Mouse (Mus musculus) heart, embryonic 14.5 days (tissue): ENCODE data around the gene Mdm1. TPM values are rescaled to one million over a fixed set of nuclear protein-coding genes. Genes with fewer than 3 reads are reported as not detected.
A peak's percentile ranks its signal among the peaks of the same experiment; 100 is the strongest.

Source experiments
- ATAC-seq: fragments of 200-750 bp; cut with Nextera tagmentation; 2 replicates; pipeline ENCODE4 v1.8.0; 2017; ENCODE audit warnings: low read depth, moderate TSS enrichment; ENCODE audit not compliant: insufficient number of reproducible peaks, insufficient read depth, low FRiP score
- H3K27ac ChIP-seq, 2 experiments: fragments of 200-500 bp in 1 of 2; fragments of 300-500 bp in 1 of 2; sonication (generic) in 1 of 2; replicated peaks in 1 of 2; 2 replicates each; pipeline ENCODE4 v1.5.1; 2012 to 2014; ENCODE audit warnings: low read depth in 2 of 2, low read length in 2 of 2, control low read depth in 1 of 2, mild to moderate bottlenecking in 1 of 2, mixed read lengths in 1 of 2; ENCODE audit not compliant: control insufficient read depth in 1 of 2, insufficient read depth in 1 of 2
- H3K27me3 ChIP-seq: fragments of 300-500 bp; sonication (generic); 2 replicates; pipeline ENCODE4 v1.6.1; 2014; ENCODE audit warnings: mild to moderate bottlenecking, low read length, control low read depth; ENCODE audit not compliant: control insufficient read depth, insufficient read depth
- H3K36me3 ChIP-seq: fragments of 300-500 bp; sonication (generic); 2 replicates; pipeline ENCODE4 v1.6.1; 2014; ENCODE audit warnings: mild to moderate bottlenecking, control low read depth, low read length, mixed read lengths; ENCODE audit not compliant: control insufficient read depth, insufficient read depth
- H3K4me1 ChIP-seq, 2 experiments: fragments of 200-500 bp in 1 of 2; fragments of 300-500 bp in 1 of 2; sonication (generic) in 1 of 2; 2 replicates each; pipeline ENCODE4 v1.6.1; 2012 to 2014; ENCODE audit warnings: low read length in 2 of 2, control low read depth in 1 of 2, mixed read lengths in 1 of 2; ENCODE audit not compliant: control insufficient read depth in 2 of 2, insufficient read depth in 2 of 2
- H3K4me2 ChIP-seq: fragments of 300-500 bp; sonication (generic); 2 replicates; pipeline ENCODE4 v1.6.1; 2014; ENCODE audit warnings: mild to moderate bottlenecking, low read length
- H3K4me3 ChIP-seq, 2 experiments: fragments of 200-500 bp in 1 of 2; fragments of 300-500 bp in 1 of 2; sonication (generic) in 1 of 2; 2 replicates each; pipeline ENCODE4 v1.5.1; 2012 to 2014; ENCODE audit warnings: low read length in 2 of 2, mild to moderate bottlenecking in 2 of 2, control low read depth in 1 of 2, low read depth in 1 of 2, moderate library complexity in 1 of 2; ENCODE audit not compliant: control insufficient read depth in 1 of 2, insufficient read depth in 1 of 2
- H3K9ac ChIP-seq: fragments of 300-500 bp; sonication (generic); 2 replicates; pipeline ENCODE4 v1.6.1; 2014; ENCODE audit warnings: mild to moderate bottlenecking, low read length
- H3K9me3 ChIP-seq: fragments of 300-500 bp; sonication (generic); 2 replicates; pipeline ENCODE4 v1.6.1; 2016; ENCODE audit warnings: low read length, control low read depth; ENCODE audit not compliant: control insufficient read depth
- WGBS: fragments of 180-500 bp; shearing (Covaris S2); extraction: QIAGEN DNeasy Blood & Tissue Kit; methylation state at CpG from one replicate; pipeline ENCODE4 v1.1.7; 2014; 5-methylcytosine and 5-hydroxymethylcytosine counted together
- polyA plus RNA-seq: library from polyadenylated mRNA; unstranded; fragments of >200 nt; fragmentation: Nextera tagmentation; extraction: Ambion mirVana; gene quantifications from 2 replicates; pipeline ENCODE4 v1.2.1, GENCODE M21; 2014

Gene Mdm1
- polyA plus RNA-seq, 1 experiment from 2014 or later = 12.0 TPM

DNA sequence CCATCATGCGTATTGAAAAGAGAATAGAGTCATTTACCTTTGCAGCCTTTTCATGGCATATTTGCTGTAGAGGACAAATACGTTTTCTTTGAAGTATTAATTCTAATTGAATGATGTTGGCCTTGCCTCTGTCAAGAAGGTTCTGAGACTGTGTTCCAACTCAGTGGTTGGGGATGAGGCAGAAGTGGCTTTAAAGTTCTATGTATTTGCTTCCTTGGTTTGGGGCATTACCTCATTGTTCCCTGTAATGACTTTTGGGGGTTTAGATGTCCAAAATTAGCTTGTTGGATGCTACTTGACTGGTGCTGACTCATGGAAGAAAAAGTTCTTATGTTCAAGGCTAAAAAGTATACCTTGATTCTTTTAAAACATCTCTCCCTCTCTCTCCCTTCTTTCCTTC, 40.6 kb upstream of the Mdm1 start:
- peaks cover 0 to 4% of the 10 kb centered on the region in 2 experiments; a peak in 1 of 4 replicates for H3K4me1 ChIP-seq
- WGBS = 71% methylated on average over 2 of the region's 2 CpGs
- no peak overlapping the region for H3K4me2 ChIP-seq
- no peaks in the 10 kb centered on the region for H3K36me3 ChIP-seq
- no peak for ATAC-seq
- H3K27ac ChIP-seq = no peak overlapping the region
- H3K9me3 ChIP-seq = no peaks in the 10 kb centered on the region
- H3K9ac ChIP-seq = no peak overlapping the region
- H3K27me3 ChIP-seq = no peaks in the 10 kb centered on the region
- H3K4me3 ChIP-seq = no peak overlapping the region

DNA sequence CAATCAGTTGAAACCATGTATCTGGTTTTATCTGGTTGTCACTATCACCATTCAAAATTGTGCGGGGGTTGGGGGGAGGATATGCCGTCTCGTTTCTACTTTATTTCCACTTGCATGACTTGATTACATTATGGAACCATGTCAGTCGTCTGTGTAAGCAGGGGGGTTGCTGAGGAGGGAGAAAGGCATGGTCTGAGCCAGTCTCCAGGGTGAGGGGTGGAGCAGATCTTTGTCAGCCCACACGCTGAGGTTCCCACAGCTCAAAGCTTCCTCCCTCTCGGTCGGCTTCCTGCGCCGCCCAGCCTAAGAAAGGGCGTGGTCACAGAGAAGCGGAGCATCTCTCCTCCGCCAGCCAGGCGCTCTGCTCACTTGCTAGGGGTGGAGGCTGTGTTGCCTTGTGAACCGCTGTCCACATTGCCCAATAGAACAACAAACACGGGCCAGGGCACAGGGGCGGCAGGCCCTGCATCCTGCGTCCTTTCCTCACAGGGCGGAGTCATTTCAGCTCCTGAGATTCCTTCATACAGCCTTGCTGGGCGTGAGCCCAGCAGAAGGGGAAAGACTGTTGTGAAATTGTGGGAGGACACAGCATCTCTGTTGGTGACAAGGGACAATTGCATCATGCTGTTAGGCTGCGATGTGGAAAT, 38.5 kb upstream of the Mdm1 start:
- H3K27ac ChIP-seq = no peak overlapping the region
- no peaks in the 10 kb centered on the region for H3K9me3 ChIP-seq
- peak overlapping the region; percentile 72 for H3K4me2 ChIP-seq
- H3K27me3 ChIP-seq = 0 out of 2 replicates have a peak, but pooled peaks cover 4% of the 10 kb centered on the region
- H3K4me3 ChIP-seq = peak overlapping the region; percentile 28 to 40
- under 1% methylated on average over 20 of the region's 20 CpGs for WGBS
- H3K9ac ChIP-seq = peak overlapping the region; percentile 44; the same call in 1 of the 2 replicates
- H3K4me1 ChIP-seq = peaks cover 0 to 4% of the 10 kb centered on the region in 2 experiments; a peak in 1 of 4 replicates
- no peaks in the 10 kb centered on the region for H3K36me3 ChIP-seq
- ATAC-seq = peak; percentile 88

DNA sequence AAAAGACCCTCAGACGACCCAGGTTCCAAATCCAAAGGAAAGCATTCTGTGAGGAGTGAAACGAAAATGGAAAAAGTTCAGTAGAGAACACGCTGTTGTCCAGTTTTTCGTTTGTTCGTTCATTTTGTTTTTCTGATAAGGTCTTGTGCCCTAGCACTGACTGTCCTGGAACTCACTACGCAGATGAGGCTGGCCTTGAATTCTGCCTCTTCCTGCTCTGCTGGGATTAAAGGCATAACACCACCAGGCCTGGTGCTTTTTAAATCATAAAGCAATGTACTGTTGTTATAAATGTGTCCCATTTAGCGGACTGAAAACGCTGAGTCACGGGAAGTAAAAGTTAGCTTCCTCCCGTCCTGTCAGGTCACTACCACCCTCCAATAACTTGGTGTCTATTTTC, 37.7 kb upstream of the Mdm1 start:
- Histone ChIP-seq H3K4me2 (peak overlapping the region; percentile 72; the same call in 1 of the 2 replicates), H3K9me3 (no peaks in the 10 kb centered on the region), H3K9ac (no peak overlapping the region), H3K4me3 (no peak overlapping the region), H3K4me1 (peaks cover 0 to 4% of the 10 kb centered on the region in 2 experiments; a peak in 1 of 4 replicates), H3K27ac (no peak overlapping the region), H3K36me3 (no peaks in the 10 kb centered on the region), H3K27me3 (0 out of 2 replicates have a peak, but pooled peaks cover 4% of the 10 kb centered on the region)
- 80% methylated on average over 10 of the region's 10 CpGs for WGBS
- no peak for ATAC-seq

DNA sequence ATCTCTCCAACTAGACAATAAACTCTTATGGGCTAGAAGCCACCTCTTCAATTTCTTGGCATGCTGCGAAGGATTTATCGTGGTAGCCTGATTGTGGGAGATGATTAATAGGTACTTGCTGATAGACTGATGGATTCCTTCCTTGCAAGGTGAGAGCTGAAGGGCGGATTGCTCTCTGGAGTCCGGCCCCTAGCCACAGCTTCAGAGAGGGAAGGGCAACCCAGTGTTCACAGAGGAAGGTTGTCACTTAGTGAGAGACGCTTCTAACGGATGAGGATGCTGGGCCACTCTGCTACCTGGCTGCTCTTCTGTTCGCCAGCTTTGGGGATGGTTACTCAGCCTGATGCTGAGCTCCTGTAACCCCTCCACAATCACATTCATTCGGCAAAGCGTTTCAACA, 34.6 kb upstream of the Mdm1 start:
- Histone ChIP-seq H3K27me3 (0 out of 2 replicates have a peak, but pooled peaks cover 4% of the 10 kb centered on the region), H3K9ac (no peak overlapping the region), H3K4me3 (no peak overlapping the region), H3K4me1 (peaks cover 2 to 7% of the 10 kb centered on the region in 2 experiments; a peak in 3 of 4 replicates), H3K36me3 (no peaks in the 10 kb centered on the region), H3K27ac (no peak overlapping the region), H3K9me3 (no peaks in the 10 kb centered on the region), H3K4me2 (no peak overlapping the region)
- ATAC-seq = no peak
- WGBS = 56% methylated on average over 9 of the region's 9 CpGs

DNA sequence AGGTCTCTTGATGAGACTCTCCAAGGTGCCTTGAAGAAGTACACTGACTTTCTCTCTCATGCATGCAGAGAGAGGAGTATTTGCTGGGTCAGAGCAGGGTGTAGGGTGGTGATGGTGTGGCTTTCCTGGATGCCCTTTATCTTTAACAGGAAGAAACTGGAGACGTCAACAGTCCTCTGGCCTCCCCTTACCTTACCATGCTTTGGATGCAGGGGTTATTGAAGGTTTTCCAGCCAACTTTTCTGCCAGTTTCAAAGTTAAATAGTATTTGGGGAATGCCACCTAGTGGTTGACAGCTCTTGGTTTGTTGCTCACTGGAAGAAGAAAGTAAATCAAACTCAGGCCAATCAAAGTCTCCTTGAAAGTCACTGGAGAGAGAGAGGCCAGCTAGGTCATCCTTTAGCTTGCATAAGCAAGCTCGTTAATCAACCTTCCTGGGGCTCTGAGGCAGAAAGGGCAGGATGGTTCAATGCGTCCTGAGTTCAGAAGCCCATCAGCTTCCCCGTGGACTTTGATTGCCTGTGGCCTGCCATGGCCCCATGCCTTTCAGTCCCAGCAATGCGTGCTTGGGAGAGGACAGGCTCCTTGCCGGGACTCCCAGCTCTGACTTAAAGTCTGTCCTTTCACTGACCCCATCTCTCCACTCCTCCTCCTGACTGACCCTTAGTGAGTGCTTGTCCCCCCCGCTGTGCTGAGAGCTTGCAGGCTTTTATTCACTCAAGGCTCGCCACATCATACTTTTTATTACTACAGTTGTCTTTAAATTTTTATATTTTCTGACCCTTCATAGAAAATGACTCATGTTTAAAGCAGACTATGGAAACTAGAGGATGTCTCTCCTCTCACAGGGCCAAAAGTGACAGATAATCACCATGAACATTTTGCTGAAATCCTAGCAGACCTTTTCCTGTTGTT, 31.3 kb upstream of the Mdm1 start:
- H3K4me1 ChIP-seq = peaks cover 2 to 5% of the 10 kb centered on the region in 2 experiments; a peak in 3 of 4 replicates
- ATAC-seq = no peak
- H3K36me3 ChIP-seq = no peaks in the 10 kb centered on the region
- H3K27ac ChIP-seq = no peak overlapping the region
- no peak overlapping the region for H3K9ac ChIP-seq
- no peak overlapping the region for H3K4me3 ChIP-seq
- H3K4me2 ChIP-seq = no peak overlapping the region
- 31% methylated on average over 8 of the region's 8 CpGs for WGBS
- 0 out of 2 replicates have a peak, but pooled peaks cover 4% of the 10 kb centered on the region for H3K27me3 ChIP-seq
- no peaks in the 10 kb centered on the region for H3K9me3 ChIP-seq

DNA sequence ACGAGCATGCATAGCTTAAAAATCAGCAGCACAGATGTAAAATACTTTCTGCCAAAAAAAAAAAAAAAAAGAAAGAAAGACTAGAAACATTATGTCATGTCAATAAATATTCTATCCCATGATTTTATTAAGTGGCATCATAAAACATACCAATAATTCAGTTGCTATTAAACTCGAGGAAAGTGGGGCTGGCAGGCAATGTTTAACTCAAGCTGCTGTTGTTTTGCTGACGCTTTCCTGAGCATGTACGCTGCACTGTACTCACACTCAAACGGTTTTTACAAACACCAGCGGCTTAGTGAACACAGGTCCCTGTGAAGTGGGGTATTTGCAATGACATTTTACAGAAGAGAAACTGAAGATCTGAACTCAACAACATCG, 30.7 kb upstream of the Mdm1 start:
- no peak overlapping the region for H3K4me2 ChIP-seq
- 64% methylated on average over 7 of the region's 7 CpGs for WGBS
- ATAC-seq = no peak

DNA sequence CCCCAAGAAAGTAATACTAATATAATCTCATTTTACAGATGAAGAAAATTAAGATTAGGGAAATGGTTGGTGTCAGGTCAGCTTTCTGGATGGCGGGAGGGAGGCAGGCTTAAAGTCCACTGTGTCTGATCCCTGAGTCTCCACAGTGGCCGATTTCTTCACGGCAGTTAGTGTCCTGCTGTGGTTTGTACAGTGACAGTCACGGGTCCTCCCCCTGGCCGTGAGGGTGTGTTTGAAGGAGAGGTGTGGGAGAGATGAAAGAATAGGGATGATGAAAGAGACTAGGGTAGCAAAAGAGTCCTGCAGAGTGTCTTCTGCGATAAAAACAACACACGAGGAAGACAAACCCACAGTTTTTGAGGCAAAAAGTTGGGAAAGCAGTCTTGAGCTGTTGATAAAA, 30.0 kb upstream of the Mdm1 start:
- Histone ChIP-seq H3K4me1 (peaks cover 2 to 5% of the 10 kb centered on the region in 2 experiments; a peak in 3 of 4 replicates), H3K9me3 (no peaks in the 10 kb centered on the region), H3K4me2 (no peak overlapping the region), H3K4me3 (no peak overlapping the region), H3K27ac (no peak overlapping the region), H3K36me3 (no peaks in the 10 kb centered on the region), H3K27me3 (0 out of 2 replicates have a peak, but pooled peaks cover 2% of the 10 kb centered on the region), H3K9ac (no peak overlapping the region)
- ATAC-seq = no peak
- 14% methylated on average over 7 of the region's 7 CpGs for WGBS

More for the DNA sequence above, 30.7 kb upstream of the Mdm1 start:
- Histone ChIP-seq H3K27me3 (0 out of 2 replicates have a peak, but pooled peaks cover 4% of the 10 kb centered on the region), H3K4me3 (no peak overlapping the region), H3K9ac (no peak overlapping the region), H3K4me1 (peaks cover 2 to 5% of the 10 kb centered on the region in 2 experiments; a peak in 3 of 4 replicates), H3K36me3 (no peaks in the 10 kb centered on the region), H3K27ac (no peak overlapping the region), H3K9me3 (no peaks in the 10 kb centered on the region)
